Mouse (Mus musculus): Measurements from ENCODE around the gene Bard1. TPM values are rescaled to one million over a fixed set of nuclear protein-coding genes. Genes with fewer than 3 reads are reported as not detected.

Gene Bard1
- total RNA-seq, 2 experiments from 2014 or later: 0.49 to 0.61 TPM

DNA sequence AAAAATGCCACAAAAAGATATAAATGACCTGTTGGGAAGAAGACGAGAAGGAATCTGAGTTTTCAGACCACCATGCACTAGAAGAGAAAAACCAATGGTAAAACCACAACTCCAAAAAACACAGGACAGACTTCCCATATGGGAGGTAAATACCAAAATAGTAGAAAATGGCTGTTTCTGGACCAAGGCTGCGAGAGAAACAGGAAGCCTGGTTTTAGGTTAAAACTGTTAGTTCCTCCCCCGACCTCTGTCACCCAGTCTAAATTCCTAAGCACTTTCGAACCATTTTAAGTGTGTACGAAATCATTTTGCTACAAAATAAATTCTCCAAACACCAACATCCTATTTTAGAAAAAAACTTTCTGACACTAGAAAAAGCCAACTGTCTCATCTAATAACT, 80.2 kb downstream of the Bard1 start:
- no peak for TF ChIP-seq CTCF (conservative IDR thresholded peaks at IDR 0.05)
- DNase-seq (ENCODE audit: low spot score in 2 of 2): no peak
- H3K4me3 ChIP-seq: no peak overlapping the region
- H3K27ac ChIP-seq: no peak overlapping the region

DNA sequence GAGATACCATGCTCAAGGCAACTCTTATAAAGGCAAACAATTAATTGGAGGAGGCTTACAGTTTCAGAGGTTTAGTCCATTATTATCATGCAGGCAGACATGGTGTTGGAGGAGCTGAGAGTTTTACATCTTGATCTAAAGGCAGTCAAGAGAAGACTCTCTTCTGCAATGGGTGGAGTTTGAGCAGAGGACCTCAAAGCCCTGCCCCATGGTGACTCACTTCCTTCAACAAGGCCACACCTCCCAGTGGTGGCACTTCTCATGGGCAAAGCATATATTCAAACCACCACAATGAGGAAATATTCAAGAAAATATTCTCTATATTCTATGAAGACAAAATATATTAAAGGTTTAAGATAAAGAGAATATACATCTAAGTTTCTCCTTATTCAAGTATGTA, 88.6 kb downstream of the Bard1 start:
- no peak for DNase-seq (ENCODE audit: low spot score in 2 of 2)
- Histone ChIP-seq H3K4me3 (no peak overlapping the region), H3K27ac (no peak overlapping the region)
- TF ChIP-seq CTCF (conservative IDR thresholded peaks at IDR 0.05): no peak

DNA sequence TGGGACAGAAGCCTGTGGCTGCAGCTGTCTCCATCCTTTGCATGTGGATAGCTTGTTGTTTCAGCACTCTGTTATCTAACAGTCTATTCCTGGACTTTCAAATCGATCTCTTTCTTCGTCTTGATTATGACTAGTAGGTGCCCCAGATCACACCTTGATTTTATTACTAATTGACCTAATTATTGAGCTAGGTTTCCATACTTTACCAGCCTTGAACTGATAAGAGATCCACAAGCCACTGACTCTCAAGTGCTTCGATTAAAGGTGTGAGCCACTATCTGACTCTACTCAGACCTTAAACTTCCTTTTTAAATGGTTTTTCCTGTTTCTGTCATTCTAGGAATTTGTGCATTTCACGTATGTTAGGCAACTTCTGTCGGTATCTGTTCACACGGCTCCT, 96.9 kb downstream of the Bard1 start:
- H3K4me3 ChIP-seq: no peak overlapping the region
- H3K27ac ChIP-seq: no peak overlapping the region
- DNase-seq (ENCODE audit: low spot score in 2 of 2): no peak
- no peak for TF ChIP-seq CTCF (conservative IDR thresholded peaks at IDR 0.05)

DNA sequence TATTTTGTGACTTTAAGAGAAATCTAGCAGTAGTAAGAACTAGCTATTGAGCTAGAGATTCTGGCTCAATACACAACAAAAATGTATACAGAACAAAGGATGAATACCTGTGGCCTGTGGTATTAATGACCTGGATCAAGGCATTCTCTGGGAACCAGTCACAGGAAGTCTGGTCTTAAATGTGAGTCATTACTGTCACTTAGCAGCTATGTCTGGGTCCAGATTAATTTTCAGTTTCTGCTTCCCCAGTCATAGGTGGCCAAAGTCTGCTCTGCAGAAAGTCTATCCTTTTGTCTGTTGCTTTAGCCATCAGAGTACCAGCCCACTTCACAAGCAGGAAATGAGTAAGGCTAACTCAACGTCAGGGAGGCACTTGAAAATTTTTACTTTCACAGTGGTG, 98.8 kb downstream of the Bard1 start:
- H3K27ac ChIP-seq: no peak overlapping the region
- no peak for DNase-seq (ENCODE audit: low spot score in 2 of 2)
- H3K4me3 ChIP-seq: no peak overlapping the region
- TF ChIP-seq CTCF (conservative IDR thresholded peaks at IDR 0.05): no peak

DNA sequence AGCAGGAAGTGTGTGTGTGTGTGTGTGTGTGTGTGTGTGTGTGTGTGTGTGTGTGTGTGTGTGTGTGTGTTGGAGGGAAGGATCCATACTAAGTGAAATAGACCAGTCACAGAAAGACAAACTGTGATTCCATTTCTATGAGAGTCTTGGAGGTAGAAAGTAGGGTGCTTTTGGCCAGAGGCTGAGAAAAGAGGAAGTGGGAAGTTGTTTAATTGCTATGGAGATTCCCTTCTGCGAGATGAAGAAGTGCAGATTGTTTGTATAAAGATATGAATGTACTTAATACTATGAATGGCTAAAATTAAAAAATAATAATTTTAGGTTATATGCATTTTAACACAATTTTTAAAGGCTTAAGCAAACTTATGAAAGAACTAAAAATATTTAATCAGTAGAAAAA, 99.2 kb downstream of the Bard1 start:
- no peak overlapping the region for H3K27ac ChIP-seq
- TF ChIP-seq CTCF (conservative IDR thresholded peaks at IDR 0.05): no peak
- no peak overlapping the region for H3K4me3 ChIP-seq
- DNase-seq (ENCODE audit: low spot score in 2 of 2): no peak

DNA sequence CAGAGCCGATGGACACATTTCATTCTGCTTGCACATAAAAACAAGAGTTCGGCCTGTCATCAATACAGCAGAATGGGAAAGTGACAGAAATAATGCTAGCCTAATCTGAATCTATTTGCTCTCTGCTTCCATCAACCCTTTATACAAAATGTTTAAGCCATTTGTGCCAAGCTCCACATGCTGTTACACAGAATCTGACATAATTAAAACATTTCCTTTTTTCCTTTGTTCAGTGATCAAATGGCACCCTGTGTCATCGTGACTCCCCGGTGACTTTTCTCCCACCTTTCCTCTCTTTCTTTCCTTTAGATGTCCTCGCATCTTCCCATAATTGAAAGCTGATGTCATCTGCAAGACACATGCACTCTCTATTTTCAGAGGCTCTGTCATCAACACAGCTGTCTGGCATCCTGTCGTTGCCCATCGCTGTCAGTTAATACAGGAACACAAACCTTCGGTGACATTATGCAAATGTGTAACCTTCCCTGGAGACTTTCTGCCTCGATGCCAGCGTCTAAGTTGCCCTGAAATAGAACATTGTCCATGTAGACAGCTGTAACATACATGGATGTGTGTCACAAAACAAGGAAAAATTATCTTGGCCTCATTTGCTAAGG, 105.5 kb downstream of the Bard1 start:
- peak; percentile 3 to 18 for DNase-seq (ENCODE audit: low spot score in 2 of 2)
- no peak for TF ChIP-seq CTCF (conservative IDR thresholded peaks at IDR 0.05)
- no peak overlapping the region for H3K4me3 ChIP-seq
- no peak overlapping the region for H3K27ac ChIP-seq

DNA sequence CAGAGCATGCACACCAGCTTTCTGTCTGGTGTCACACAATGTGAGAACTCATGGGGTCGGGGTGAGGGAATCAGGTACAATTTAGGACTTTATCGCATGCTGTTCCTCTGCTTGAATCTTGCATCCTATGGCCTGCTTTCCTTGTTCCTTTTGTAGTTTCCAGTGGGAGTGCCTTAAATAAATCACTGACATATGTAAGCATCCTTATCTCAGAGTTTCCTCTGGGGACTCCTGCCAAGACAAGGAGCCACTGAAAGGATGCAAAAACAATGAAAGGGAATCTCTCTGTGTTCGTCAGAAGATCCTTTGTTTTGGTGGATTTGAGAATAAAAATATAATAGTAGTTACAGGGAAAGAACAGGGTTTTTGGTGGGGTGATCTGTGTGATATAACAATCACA, 106.2 kb downstream of the Bard1 start:
- no peak overlapping the region for H3K4me3 ChIP-seq
- DNase-seq (ENCODE audit: low spot score in 2 of 2): no peak
- TF ChIP-seq CTCF (conservative IDR thresholded peaks at IDR 0.05): no peak

More for the DNA sequence above, 106.2 kb downstream of the Bard1 start:
- no peak overlapping the region for H3K27ac ChIP-seq

Data from layer of hippocampus, adult 2 months (tissue).